Mouse (Mus musculus) small intestine, adult 2 months (tissue): ENCODE results near the gene Eif2ak2. TPM values are rescaled to one million over a fixed set of nuclear protein-coding genes. Genes with fewer than 3 reads are reported as not detected.
A peak's percentile ranks its signal among the peaks of the same experiment; 100 is the strongest.

Source experiments
- H3K27ac ChIP-seq: fragments of 200-500 bp; 2 replicates; pipeline ENCODE4 v1.5.1; 2012; ENCODE audit warnings: low read depth, low read length, control low read depth, inconsistent platforms; ENCODE audit not compliant: insufficient read depth
- H3K27me3 ChIP-seq: fragments of 200-500 bp; 2 replicates; pipeline ENCODE4 v1.6.1; 2012; ENCODE audit warnings: mild to moderate bottlenecking, moderate library complexity, low read length, inconsistent platforms; ENCODE audit not compliant: control insufficient read depth, insufficient read depth
- H3K36me3 ChIP-seq: fragments of 200-500 bp; 2 replicates; pipeline ENCODE4 v1.6.1; 2012; ENCODE audit warnings: mild to moderate bottlenecking, low read length, control low read depth, inconsistent platforms; ENCODE audit not compliant: control insufficient read depth, insufficient read depth
- H3K4me1 ChIP-seq: fragments of 200-500 bp; 2 replicates; pipeline ENCODE4 v1.6.1; 2012; ENCODE audit warnings: low read length, inconsistent platforms, mixed read lengths; ENCODE audit not compliant: control insufficient read depth, insufficient read depth, insufficient read length
- H3K4me3 ChIP-seq: fragments of 200-500 bp; 2 replicates; pipeline ENCODE4 v1.5.1; 2012; ENCODE audit warnings: low read depth, mild to moderate bottlenecking, control low read depth, inconsistent platforms, low read length, moderate library complexity
- CTCF ChIP-seq: fragments of 200-500 bp; IDR thresholded peaks from 2 replicates; pipeline ENCODE4 v1.5.1; 2012; ENCODE audit warnings: low read depth, mild to moderate bottlenecking, control low read depth, inconsistent platforms, low read length, moderate library complexity, mixed read lengths; ENCODE audit not compliant: insufficient replicate concordance, insufficient read length; ENCODE audit errors: extremely low read depth
- POLR2A ChIP-seq: fragments of 200-500 bp; IDR thresholded peaks from 2 replicates; pipeline ENCODE4 v1.6.1; 2012; ENCODE audit warnings: low read depth, mild to moderate bottlenecking, control low read depth, inconsistent platforms, low read length, moderate library complexity
- WGBS: fragments of 180-500 bp; shearing (Covaris S2); methylation state at CpG from one replicate; pipeline ENCODE4 v1.1.7; 2018; 5-methylcytosine and 5-hydroxymethylcytosine counted together
- polyA plus RNA-seq: library from polyadenylated mRNA; depleted of rRNA; stranded (reverse); fragments of >200 nt; gene quantifications from 2 replicates; pipeline ENCODE4 v1.2.3, GENCODE M21; 2012

Eif2ak2 gene
- polyA plus RNA-seq, 1 experiment = 2.6 TPM

DNA sequence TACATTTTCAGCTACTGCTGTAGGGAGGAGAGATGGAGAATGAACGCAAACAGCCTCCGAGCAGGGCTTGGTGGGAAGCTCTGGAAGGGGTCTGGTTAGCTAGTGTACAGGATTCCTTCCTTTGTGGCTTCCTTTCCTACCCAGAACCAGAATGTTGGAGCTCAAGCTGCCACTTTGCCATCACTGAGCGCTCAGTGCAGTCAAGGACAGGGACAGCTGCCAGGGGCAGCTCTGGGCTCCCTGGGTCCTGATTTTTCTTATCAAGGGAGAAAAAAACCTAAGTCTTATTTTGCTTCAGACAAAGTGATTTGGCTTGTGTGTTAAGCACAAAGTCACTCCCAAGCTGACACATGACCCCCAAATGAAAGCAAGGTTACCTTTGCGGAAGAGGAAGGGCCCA is 6.2 kb upstream of the Eif2ak2 start:
- H3K36me3 ChIP-seq = no peaks in the 10 kb centered on the region
- H3K4me1 ChIP-seq = no peaks in the 10 kb centered on the region
- H3K27me3 ChIP-seq = no peaks in the 10 kb centered on the region
- WGBS = 85% methylated on average over 4 of the region's 4 CpGs
- H3K4me3 ChIP-seq = no peak overlapping the region
- no peak overlapping the region for H3K27ac ChIP-seq
- TF ChIP-seq POLR2A (no peak), CTCF (no peak)

DNA sequence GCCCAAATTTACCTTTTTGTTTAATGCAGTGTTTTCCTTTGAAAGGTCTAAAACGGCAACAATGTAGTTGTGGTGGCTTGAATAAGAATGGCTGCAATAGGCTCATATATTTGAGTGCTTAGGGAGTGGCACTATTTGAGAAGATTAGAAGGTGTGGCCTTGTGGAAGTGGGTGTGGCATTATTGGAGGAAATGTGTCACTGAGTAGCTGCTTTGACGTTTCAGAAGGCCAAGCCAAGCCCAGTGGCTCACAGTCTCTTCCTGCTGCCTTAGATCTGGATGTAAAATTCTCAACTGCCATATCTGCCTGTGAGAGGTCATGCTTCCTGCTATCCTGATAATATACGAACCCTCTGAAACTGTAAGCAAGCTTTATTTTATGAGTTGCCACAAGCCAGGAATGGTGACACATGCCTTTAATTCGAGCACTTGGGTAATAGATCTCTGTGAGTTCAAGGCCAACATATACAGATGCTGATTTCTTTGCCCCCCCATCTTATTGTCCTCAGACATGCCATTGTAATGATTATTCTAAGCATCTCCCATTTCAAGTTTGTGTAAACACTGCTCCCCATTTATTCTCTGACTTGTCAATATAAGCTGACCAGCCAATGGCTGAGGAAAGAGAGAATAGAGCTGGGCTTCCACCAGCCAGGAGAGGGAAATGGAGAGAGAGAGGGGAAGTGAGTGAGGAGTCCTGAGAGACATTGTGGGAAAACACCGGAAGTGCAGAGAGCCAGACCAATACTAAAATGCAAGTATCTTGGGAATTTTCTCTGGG is 3.1 kb upstream of the Eif2ak2 start:
- no peak for TF ChIP-seq POLR2A
- no peak for TF ChIP-seq CTCF
- no peak overlapping the region for H3K27ac ChIP-seq
- WGBS = 80% methylated on average over 5 of the region's 5 CpGs
- H3K36me3 ChIP-seq = no peaks in the 10 kb centered on the region
- H3K4me3 ChIP-seq = no peak overlapping the region
- H3K4me1 ChIP-seq = peaks cover 3% of the 10 kb centered on the region; the same call in 1 of the 2 replicates
- H3K27me3 ChIP-seq = no peaks in the 10 kb centered on the region

DNA sequence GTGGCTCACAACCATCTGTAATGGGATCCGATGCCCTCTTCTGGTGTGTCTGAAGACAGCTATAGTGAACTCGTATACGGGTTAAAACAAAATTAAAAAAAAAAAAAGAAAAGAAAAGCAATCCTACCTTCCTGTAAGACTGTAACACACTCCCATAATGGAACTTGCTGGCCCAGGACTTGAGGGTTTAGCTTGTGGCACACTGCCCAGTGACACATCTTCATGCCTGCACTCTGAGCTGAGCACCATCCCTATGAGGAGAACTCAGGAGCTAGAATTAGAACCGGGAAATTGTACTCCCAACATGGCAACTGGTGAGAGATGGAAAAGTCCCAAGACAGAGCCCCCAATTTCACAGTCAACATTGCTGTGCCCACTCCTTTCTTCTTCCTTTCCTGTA is 918 bp upstream of the Eif2ak2 start:
- Histone ChIP-seq H3K4me3 (no peak overlapping the region), H3K4me1 (peaks cover 3% of the 10 kb centered on the region; the same call in 1 of the 2 replicates), H3K36me3 (peaks cover 5% of the 10 kb centered on the region), H3K27ac (no peak overlapping the region), H3K27me3 (no peaks in the 10 kb centered on the region)
- no peak for TF ChIP-seq CTCF
- no peak for TF ChIP-seq POLR2A
- 88% methylated on average over 4 of the region's 4 CpGs for WGBS

GRCm38 (mm10) chr17:78881878-78882304 is 482 bp downstream of the Eif2ak2 start:
- peak overlapping the region; percentile 89 for H3K27ac ChIP-seq
- peaks cover 3% of the 10 kb centered on the region; the same call in 1 of the 2 replicates for H3K4me1 ChIP-seq
- TF ChIP-seq POLR2A = no peak
- no peak for TF ChIP-seq CTCF
- peak overlapping the region; percentile 78 for H3K4me3 ChIP-seq
- H3K36me3 ChIP-seq = peaks cover 15% of the 10 kb centered on the region
- WGBS = 3% methylated on average over 5 of the region's 7 CpGs
- H3K27me3 ChIP-seq = no peaks in the 10 kb centered on the region

GRCm38 (mm10) chr17:78873886-78874285 is 8.5 kb downstream of the Eif2ak2 start:
- WGBS = 94% methylated on average over 6 of the region's 6 CpGs
- H3K27ac ChIP-seq = no peak overlapping the region
- peaks cover 60% of the 10 kb centered on the region for H3K36me3 ChIP-seq
- no peaks in the 10 kb centered on the region for H3K4me1 ChIP-seq
- H3K4me3 ChIP-seq = no peak overlapping the region
- no peak for TF ChIP-seq CTCF
- no peak for TF ChIP-seq POLR2A
- H3K27me3 ChIP-seq = no peaks in the 10 kb centered on the region

DNA sequence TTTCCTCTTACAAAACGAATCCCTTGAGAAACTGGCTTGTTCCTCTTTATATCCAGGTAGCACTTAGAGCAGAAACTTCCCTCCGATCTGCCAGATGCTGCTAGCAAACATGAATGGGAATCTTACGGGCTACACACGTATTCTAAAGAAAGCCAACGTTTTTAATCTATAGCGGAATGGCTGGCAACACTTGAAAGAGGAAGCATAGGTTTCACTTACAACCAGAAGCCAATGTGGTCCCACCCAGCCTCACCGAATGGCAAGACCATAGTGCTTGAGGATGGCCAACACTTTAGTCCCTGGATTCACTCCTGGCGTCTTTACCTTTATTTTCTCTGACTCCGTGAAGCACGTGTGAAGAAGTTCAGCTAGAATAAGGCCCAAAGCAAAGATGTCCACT is 26.1 kb downstream of the Eif2ak2 start:
- no peak for TF ChIP-seq CTCF
- TF ChIP-seq POLR2A = no peak
- no peak overlapping the region for H3K27ac ChIP-seq
- no peaks in the 10 kb centered on the region for H3K4me1 ChIP-seq
- H3K4me3 ChIP-seq = no peak overlapping the region
- no peaks in the 10 kb centered on the region for H3K27me3 ChIP-seq
- 89% methylated on average over 10 of the region's 10 CpGs for WGBS
- H3K36me3 ChIP-seq = peaks cover 57% of the 10 kb centered on the region

- H3K4me1 ChIP-seq = no peaks in the 10 kb centered on the region
- no peaks in the 10 kb centered on the region for H3K27me3 ChIP-seq
- no peak overlapping the region for H3K4me3 ChIP-seq
- peaks cover 63% of the 10 kb centered on the region for H3K36me3 ChIP-seq
- TF ChIP-seq CTCF (no peak), POLR2A (no peak)
- 53% methylated on average over 7 of the region's 7 CpGs for WGBS
- H3K27ac ChIP-seq = no peak overlapping the region
Measured at GRCm38 (mm10) chr17:78842271-78842928, 40.0 kb downstream of the Eif2ak2 start.
